Mouse (Mus musculus) MEL (cell line): ENCODE measurements around the gene Adora3. TPM values are rescaled to one million over a fixed set of nuclear protein-coding genes. Genes with fewer than 3 reads are reported as not detected.

Experiments
- DNase-seq: peaks from one replicate; pipeline ENCODE4 v3.0.0; 2011; ENCODE audit warnings: low read depth, low spot score
- H3K27ac ChIP-seq: 2 replicates; pipeline ENCODE4 v1.5.1; 2012; ENCODE audit warnings: low read depth, mild to moderate bottlenecking, control low read depth, low read length, moderate library complexity; ENCODE audit not compliant: control insufficient read depth
- H3K27me3 ChIP-seq, 2 experiments: fragments of 150-350 bp in 1 of 2; sonication (generic) in 1 of 2; 2 replicates each; pipeline ENCODE4 v1.6.1; 2012; ENCODE audit warnings: low read length in 2 of 2, mild to moderate bottlenecking in 2 of 2, improper control_type of control experiment in 1 of 2, moderate library complexity in 1 of 2; ENCODE audit not compliant: insufficient read depth in 2 of 2, control insufficient read depth in 1 of 2
- H3K36me3 ChIP-seq, 2 experiments: 2 replicates each; pipeline ENCODE4 v1.6.1; 2012 to 2014; ENCODE audit warnings: low read length in 2 of 2, improper control_type of control experiment in 1 of 2, inconsistent platforms in 1 of 2, mild to moderate bottlenecking in 1 of 2; ENCODE audit not compliant: insufficient read depth in 2 of 2, control insufficient read depth in 1 of 2
- H3K4me1 ChIP-seq, 2 experiments: fragments of 150-350 bp in 1 of 2; sonication (generic) in 1 of 2; 2 replicates each; pipeline ENCODE4 v1.6.1; 2012; ENCODE audit warnings: low read length in 2 of 2, improper control_type of control experiment in 1 of 2, mild to moderate bottlenecking in 1 of 2; ENCODE audit not compliant: insufficient read depth in 2 of 2, control insufficient read depth in 1 of 2
- H3K4me3 ChIP-seq, 2 experiments: fragments of 150-350 bp in 1 of 2; sonication (generic) in 1 of 2; 2 replicates each; pipeline ENCODE4 v1.5.1; 2012; ENCODE audit warnings: low read depth in 2 of 2, low read length in 2 of 2, mild to moderate bottlenecking in 2 of 2, moderate library complexity in 2 of 2, control low read depth in 1 of 2, improper control_type of control experiment in 1 of 2; ENCODE audit not compliant: control insufficient read depth in 1 of 2, insufficient read depth in 1 of 2
- H3K79me2 ChIP-seq: 2 replicates; pipeline ENCODE4 v1.6.1; 2012; ENCODE audit warnings: mild to moderate bottlenecking, low read length, moderate library complexity; ENCODE audit not compliant: control insufficient read depth, poor library complexity, insufficient read depth
- H3K9ac ChIP-seq: 2 replicates; pipeline ENCODE4 v1.6.1; 2012; ENCODE audit warnings: low read depth, mild to moderate bottlenecking, control low read depth, low read length, moderate library complexity; ENCODE audit not compliant: control insufficient read depth, poor library complexity, severe bottlenecking
- H3K9me3 ChIP-seq: fragments of 150-350 bp; sonication (generic); replicated peaks from 2 replicates; pipeline ENCODE4 v1.6.1; 2012; ENCODE audit warnings: mild to moderate bottlenecking, low read length, improper control_type of control experiment, moderate library complexity; ENCODE audit not compliant: insufficient read depth
- BHLHE40 ChIP-seq: IDR thresholded peaks from 2 replicates; pipeline ENCODE4 v1.6.1; 2012; ENCODE audit warnings: low read depth, mild to moderate bottlenecking, inconsistent platforms, low read length, improper control_type of control experiment, borderline replicate concordance
- CHD1 ChIP-seq: IDR thresholded peaks from 2 replicates; pipeline ENCODE4 v1.6.1; 2012; ENCODE audit warnings: low read depth, mild to moderate bottlenecking, inconsistent platforms, low read length, improper control_type of control experiment
- CHD2 ChIP-seq: IDR thresholded peaks from 2 replicates; pipeline ENCODE4 v1.6.1; 2011; ENCODE audit warnings: low read length, improper control_type of control experiment
- CTCF ChIP-seq, 3 experiments: IDR thresholded peaks in 2 of 3; conservative IDR thresholded peaks in 1 of 3; 2 replicates each; pipeline ENCODE4 v1.5.1; 2011 to 2012; ENCODE audit warnings: low read length in 3 of 3, low read depth in 2 of 3, mild to moderate bottlenecking in 2 of 3, improper control_type of control experiment in 1 of 3, inconsistent platforms in 1 of 3, mixed read lengths in 1 of 3, moderate library complexity in 1 of 3; ENCODE audit not compliant: control insufficient read depth in 1 of 3, insufficient read depth in 1 of 3, poor library complexity in 1 of 3, severe bottlenecking in 1 of 3
- EP300 ChIP-seq, 2 experiments: IDR thresholded peaks; 2 replicates each; pipeline ENCODE4 v1.6.1; 2011; ENCODE audit warnings: improper control_type of control experiment in 2 of 2, low read length in 2 of 2, low read depth in 1 of 2, mild to moderate bottlenecking in 1 of 2
- GABPA ChIP-seq: IDR thresholded peaks from 2 replicates; pipeline ENCODE4 v1.6.1; 2012; ENCODE audit warnings: low read depth, mild to moderate bottlenecking, inconsistent platforms, low read length, improper control_type of control experiment, moderate library complexity
- HCFC1 ChIP-seq: IDR thresholded peaks from 2 replicates; pipeline ENCODE4 v1.6.1; 2012; ENCODE audit warnings: low read depth, mild to moderate bottlenecking, inconsistent platforms, low read length, improper control_type of control experiment, moderate library complexity
- JUND ChIP-seq: IDR thresholded peaks from 2 replicates; pipeline ENCODE4 v1.6.1; 2011; ENCODE audit warnings: low read depth, mild to moderate bottlenecking, improper control_type of control experiment, low read length
- KAT2A ChIP-seq: conservative IDR thresholded peaks from 2 replicates; pipeline ENCODE4 v1.6.1; 2012; ENCODE audit warnings: low read depth, low read length, improper control_type of control experiment, inconsistent platforms
- MAFK ChIP-seq: IDR thresholded peaks from 2 replicates; pipeline ENCODE4 v1.6.1; 2011; ENCODE audit warnings: low read depth, mild to moderate bottlenecking, low read length, improper control_type of control experiment, borderline replicate concordance
- MAX ChIP-seq: IDR thresholded peaks from 2 replicates; pipeline ENCODE4 v1.6.1; 2011; ENCODE audit warnings: low read length, improper control_type of control experiment
- MAZ ChIP-seq: IDR thresholded peaks from 2 replicates; pipeline ENCODE4 v1.6.1; 2012; ENCODE audit warnings: low read depth, mild to moderate bottlenecking, inconsistent platforms, low read length, improper control_type of control experiment
- MXI1 ChIP-seq: IDR thresholded peaks from 2 replicates; pipeline ENCODE4 v1.6.1; 2011; ENCODE audit warnings: mild to moderate bottlenecking, low read depth, low read length, improper control_type of control experiment
- MYB ChIP-seq: IDR thresholded peaks from 2 replicates; pipeline ENCODE4 v1.6.1; 2011; ENCODE audit warnings: mild to moderate bottlenecking, low read depth, low read length, improper control_type of control experiment
- MYC ChIP-seq: IDR thresholded peaks from 2 replicates; pipeline ENCODE4 v1.6.1; 2011; ENCODE audit warnings: low read depth, mild to moderate bottlenecking, low read length, improper control_type of control experiment, moderate library complexity
- NELFE ChIP-seq: IDR thresholded peaks from 2 replicates; pipeline ENCODE4 v1.6.1; 2011; ENCODE audit warnings: low read depth, low read length, improper control_type of control experiment
- POLR2A ChIP-seq, 2 experiments: IDR thresholded peaks; 2 replicates each; pipeline ENCODE4 v1.6.1; 2011 to 2012; ENCODE audit warnings: low read length in 2 of 2, mild to moderate bottlenecking in 2 of 2, control low read depth in 1 of 2, improper control_type of control experiment in 1 of 2, low read depth in 1 of 2, moderate library complexity in 1 of 2; ENCODE audit not compliant: control insufficient read depth in 1 of 2, insufficient read depth in 1 of 2, poor library complexity in 1 of 2
- POLR2AphosphoS5 ChIP-seq: IDR thresholded peaks from 2 replicates; pipeline ENCODE4 v1.6.1; 2012; ENCODE audit warnings: low read depth, borderline replicate concordance, mild to moderate bottlenecking, inconsistent platforms, low read length, moderate library complexity, mixed read lengths
- RAD21 ChIP-seq: IDR thresholded peaks from 2 replicates; pipeline ENCODE4 v1.6.1; 2011; ENCODE audit warnings: mild to moderate bottlenecking, low read depth, low read length, improper control_type of control experiment
- RCOR1 ChIP-seq: IDR thresholded peaks from 2 replicates; pipeline ENCODE4 v1.6.1; 2012; ENCODE audit warnings: low read depth, mild to moderate bottlenecking, inconsistent platforms, low read length, improper control_type of control experiment
- UBTF ChIP-seq: IDR thresholded peaks from 2 replicates; pipeline ENCODE4 v1.6.1; 2012; ENCODE audit warnings: low read depth, mild to moderate bottlenecking, inconsistent platforms, low read length, improper control_type of control experiment, moderate library complexity, borderline replicate concordance; ENCODE audit not compliant: insufficient read depth
- ZC3H11A ChIP-seq: IDR thresholded peaks from 2 replicates; pipeline ENCODE4 v1.6.1; 2012; ENCODE audit warnings: low read depth, mild to moderate bottlenecking, inconsistent platforms, low read length, improper control_type of control experiment
- ZKSCAN1 ChIP-seq: IDR thresholded peaks from 2 replicates; pipeline ENCODE4 v1.6.1; 2012; ENCODE audit warnings: low read depth, mild to moderate bottlenecking, inconsistent platforms, low read length, improper control_type of control experiment, moderate library complexity
- ZMIZ1 ChIP-seq: IDR thresholded peaks from 2 replicates; pipeline ENCODE4 v1.6.1; 2012; ENCODE audit warnings: low read depth, mild to moderate bottlenecking, inconsistent platforms, low read length, improper control_type of control experiment, moderate library complexity
- polyA plus RNA-seq, 2 experiments: library from polyadenylated mRNA; stranded (reverse) in 1 of 2; unstranded in 1 of 2; fragments of >175 nt in 1 of 2; fragments of >200 nt in 1 of 2; gene quantifications; 2 replicates each; pipeline versions ENCODE4 v1.2.1 to v1.2.4; 2012; ENCODE audit warnings: low replicate concordance in 2 of 2, low read depth in 1 of 2; ENCODE audit not compliant: insufficient read length in 2 of 2, insufficient read depth in 1 of 2, missing spikeins in 1 of 2
- total RNA-seq: library from RNA; depleted of rRNA; stranded (reverse); fragments of 300-350 nt; gene quantifications from 2 replicates; pipeline ENCODE4 v1.2.3, GENCODE M21; 2012

Gene Adora3
- total and polyA plus RNA-seq, 3 experiments: 0.42 to 0.65 TPM; not detected in 1

- no peak overlapping the region for H3K4me3 ChIP-seq
- DNase-seq: no peak
Observed at GRCm38 (mm10) chr3:105890220-105890619, 19.6 kb downstream of the Adora3 start.

GRCm38 (mm10) chr3:105891141-105891540 is 20.5 kb downstream of the Adora3 start:
- Histone ChIP-seq H3K27me3 (no peaks in the 10 kb centered on the region), H3K9ac (peak overlapping the region; percentile 34), H3K9me3 (no peaks in the 10 kb centered on the region), H3K4me1 (peaks cover 7 to 23% of the 10 kb centered on the region in 2 experiments), H3K4me3 (no peak overlapping the region), H3K27ac (peak overlapping the region; percentile 93), H3K79me2 (no peaks in the 10 kb centered on the region), H3K36me3 (peaks cover 0 to 6% of the 10 kb centered on the region in 2 experiments; a peak in 1 of 4 replicates)
- no peak for TF ChIP-seq MAFK
- no peak for DNase-seq

More at GRCm38 (mm10) chr3:105890220-105890619, 19.6 kb downstream of the Adora3 start:
- Histone ChIP-seq H3K4me1 (peaks cover 7 to 23% of the 10 kb centered on the region in 2 experiments), H3K27ac (no peak overlapping the region), H3K27me3 (no peaks in the 10 kb centered on the region), H3K79me2 (no peaks in the 10 kb centered on the region), H3K9ac (no peak overlapping the region), H3K36me3 (peaks cover 0 to 6% of the 10 kb centered on the region in 2 experiments; a peak in 1 of 4 replicates), H3K9me3 (no peaks in the 10 kb centered on the region)
- TF ChIP-seq CHD2: no peak
- no peak for TF ChIP-seq RCOR1
- no peak for TF ChIP-seq MXI1
- no peak for TF ChIP-seq ZKSCAN1
- no peak for TF ChIP-seq MAFK
- no peak for TF ChIP-seq KAT2A
- no peak for TF ChIP-seq BHLHE40
- TF ChIP-seq MAX: no peak
- TF ChIP-seq UBTF: no peak
- no peak for TF ChIP-seq MYC

DNA sequence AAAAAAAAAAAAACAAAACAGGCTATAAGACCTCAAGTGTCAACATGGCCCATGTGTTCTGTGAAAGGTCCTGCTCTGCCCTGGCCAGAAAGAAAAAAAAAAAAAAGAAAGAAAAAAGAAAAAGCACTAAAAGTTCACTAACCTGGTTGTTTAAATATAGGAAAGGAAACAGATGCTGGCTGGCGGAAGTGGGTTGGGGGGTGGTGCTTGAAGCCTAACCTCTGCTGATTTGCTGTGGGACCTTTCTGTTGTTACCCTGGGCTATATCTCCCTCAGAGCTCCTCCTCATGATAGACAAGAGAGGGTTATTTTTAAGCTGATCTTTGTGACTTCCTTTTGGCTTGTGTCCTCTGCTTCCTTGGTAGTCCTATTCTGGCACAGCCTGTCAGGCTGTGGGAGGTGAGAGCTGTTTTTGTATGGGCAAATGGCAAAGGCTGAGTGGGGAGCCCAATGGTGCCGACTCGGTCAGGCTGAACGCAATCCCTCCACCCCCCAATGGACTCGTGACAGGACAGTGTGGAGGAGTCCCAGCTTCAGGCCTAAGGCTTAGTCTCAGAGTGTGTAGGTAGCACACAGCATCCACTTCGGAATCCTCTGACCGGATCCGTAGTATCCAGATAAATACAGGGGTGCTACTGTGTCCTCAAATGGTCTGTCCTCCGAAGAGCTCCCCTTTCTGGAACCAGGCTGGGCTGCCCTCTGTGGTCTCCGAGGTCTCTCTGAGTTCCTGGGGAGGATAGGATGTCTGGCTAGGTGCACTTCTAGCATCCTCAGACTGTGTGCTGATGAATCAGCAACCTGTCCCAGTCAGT is 21.3 kb downstream of the Adora3 start:
- Histone ChIP-seq H3K4me1 (peaks cover 7 to 23% of the 10 kb centered on the region in 2 experiments), H3K27me3 (no peaks in the 10 kb centered on the region), H3K79me2 (no peaks in the 10 kb centered on the region), H3K9ac (peak overlapping the region; percentile 63), H3K27ac (peak overlapping the region; percentile 93), H3K36me3 (peaks cover 0 to 6% of the 10 kb centered on the region in 2 experiments; a peak in 1 of 4 replicates), H3K9me3 (no peaks in the 10 kb centered on the region), H3K4me3 (peak overlapping the region; percentile 54 to 56)
- DNase-seq: peak; percentile 91
- TF ChIP-seq NELFE (peak; percentile 70), EP300 (IDR thresholded peaks at IDR 0.05; ENCODE audit: low read depth in 1 of 2, low read length in 2 of 2) (peak in 1 of 2 experiments; percentile 53; a peak in 1 of 4 replicates), CHD1 (peak; percentile 72; the same call in 1 of the 2 replicates), HCFC1 (peak; percentile 71), CTCF (IDR thresholded peaks at IDR 0.05 in 2 of 3, conservative IDR thresholded peaks at IDR 0.05 in 1 of 3; ENCODE audit: control insufficient read depth in 1 of 3, insufficient read depth in 1 of 3, low read depth in 2 of 3, low read length in 3 of 3, poor library complexity in 1 of 3, severe bottlenecking in 1 of 3) (no peak), CHD2 (no peak), GABPA (no peak), ZC3H11A (no peak), POLR2A (IDR thresholded peaks at IDR 0.05; ENCODE audit: control insufficient read depth in 1 of 2, insufficient read depth in 1 of 2, low read depth in 1 of 2, low read length in 2 of 2, poor library complexity in 1 of 2) (peak; percentile 23 to 59; a peak in 3 of 4 replicates), MXI1 (no peak), MAZ (no peak), RCOR1 (no peak), BHLHE40 (no peak), ZKSCAN1 (no peak), JUND (no peak), ZMIZ1 (0 out of 2 replicates have a peak, but pooled peaks have one; percentile 15), POLR2AphosphoS5 (no peak), RAD21 (no peak; the same call in 1 of the 2 replicates), MYC (no peak), MYB (no peak)
